Mouse (Mus musculus): ENCODE results near the gene Hnrnpd.

Hnrnpd gene

DNA sequence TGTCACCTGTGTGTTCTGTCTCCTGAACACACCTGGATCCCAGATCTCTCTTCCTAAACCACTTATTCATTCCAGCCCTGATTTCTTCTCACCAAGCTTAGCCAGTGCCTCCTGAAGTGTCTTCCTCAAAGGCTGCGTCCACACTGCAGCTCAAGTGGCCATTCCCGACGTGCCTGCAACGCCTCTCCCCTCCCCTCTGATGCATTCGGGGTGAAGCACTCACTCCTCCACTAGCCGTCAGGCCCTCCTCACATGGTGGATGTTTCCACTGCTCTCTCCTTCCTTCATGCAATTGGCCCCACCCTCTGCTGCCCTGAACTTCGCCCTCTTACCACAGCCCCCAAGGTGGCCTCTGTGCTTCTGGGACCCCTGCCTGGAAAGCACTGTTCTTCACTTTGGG is 63.2 kb downstream of the Hnrnpd start:
- no peak for TF ChIP-seq GATA4 (IDR thresholded peaks at IDR 0.05; ENCODE audit: insufficient replicate concordance, low read length)

DNA sequence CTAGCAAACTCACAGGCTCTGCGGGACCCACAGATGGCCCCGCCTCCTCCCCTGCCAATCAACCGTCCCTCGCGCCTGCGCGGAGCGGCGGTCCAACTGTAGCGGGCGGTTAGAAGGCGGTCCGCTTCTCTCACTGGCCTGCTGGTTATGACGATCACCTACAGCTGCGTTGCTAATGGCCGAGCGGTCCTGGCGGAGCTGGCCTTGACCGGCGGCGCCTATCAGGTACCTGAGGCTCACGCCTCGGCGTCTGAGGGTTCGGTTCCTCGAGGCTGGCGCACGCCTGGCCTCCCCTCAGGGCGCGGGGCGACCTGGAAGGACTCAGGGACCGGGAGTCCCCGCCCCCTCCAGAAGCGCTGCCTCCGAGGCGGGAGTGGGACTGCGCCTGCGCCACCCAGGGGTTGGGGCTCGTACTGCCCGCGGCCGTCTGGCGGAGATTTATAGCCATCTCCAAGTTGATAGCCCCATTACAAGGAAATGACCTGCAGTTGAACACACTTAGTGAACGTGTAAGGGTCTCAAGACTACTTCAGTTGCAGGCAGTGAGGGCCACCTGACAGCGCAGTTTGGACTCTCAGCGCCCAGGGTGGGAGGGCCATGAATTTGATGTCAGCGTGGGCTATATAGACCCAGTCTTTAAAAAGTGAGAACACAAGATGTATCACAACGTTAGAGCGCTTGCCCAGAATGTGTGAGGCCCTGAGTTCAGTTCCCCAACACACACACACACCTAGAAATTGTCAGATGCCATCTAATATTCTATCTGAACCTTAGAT is 72.4 kb downstream of the Hnrnpd start, which contains the start of gene Vamp9:
Gene Vamp9, plus strand, starts transcription at position 74 of the 776 bp plus-strand sequence.
- peak; percentile 57; the same call in 1 of the 2 replicates for TF ChIP-seq GATA4 (IDR thresholded peaks at IDR 0.05; ENCODE audit: insufficient replicate concordance, low read length)
